9 mouse cellular contexts compared by ENCODE assay signal in the genomic region with DNA sequence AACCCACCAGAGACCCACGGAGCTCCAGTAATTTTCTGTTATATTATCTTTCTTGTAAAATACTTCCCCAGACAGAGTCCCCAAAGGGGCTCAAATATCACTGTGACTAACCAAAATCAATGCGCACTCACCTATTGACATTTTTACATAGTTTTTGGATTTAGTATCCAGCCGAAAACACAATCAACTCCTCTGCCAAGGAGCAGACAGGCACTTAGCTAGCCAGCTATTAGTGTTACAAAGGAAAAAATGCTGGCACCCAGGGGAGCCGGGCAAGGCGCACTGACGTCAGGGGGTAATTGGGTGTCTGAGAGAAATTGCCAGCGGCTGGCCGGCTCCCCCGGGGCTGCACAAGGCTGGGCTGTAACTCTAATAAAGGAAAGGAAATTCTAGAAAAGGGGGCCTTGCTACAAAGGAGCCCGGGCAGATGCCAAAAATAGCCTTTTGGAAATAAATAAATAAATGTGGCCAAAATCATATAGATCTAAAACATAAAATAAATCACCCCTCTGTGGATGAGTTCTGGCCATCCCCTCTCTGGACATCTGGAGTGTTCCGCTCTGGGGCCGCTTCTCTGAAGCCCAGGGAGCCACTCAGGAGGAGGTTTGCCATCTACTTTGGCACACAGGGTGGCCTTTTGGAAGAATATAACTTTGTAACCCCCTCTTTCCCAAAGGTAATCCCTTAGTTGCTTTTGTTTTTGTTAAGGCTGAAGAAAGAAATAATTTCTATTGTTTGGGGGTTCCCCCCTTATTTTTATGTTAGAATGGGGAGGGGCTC.
DNase-seq lines count a peak whose midpoint lies in the region; ATAC-seq and TF ChIP-seq lines count a peak whose summit lies in the region.
"Had no signal": no experiment of that assay in that cellular context is flagged by ENCODE, and none has a peak within 500 bp of the region (broad histone marks: within the 10 kb centered on the region; RNA-seq: fewer than 3 reads in every experiment).

No protein-coding gene starts in this region.

- TF ChIP-seq CTCF in stomach, postnatal 0 days (IDR thresholded peaks at IDR 0.05; ENCODE audit: low read depth), result no peak
- TF ChIP-seq CTCF in cerebellum, adult 2 months (IDR thresholded peaks at IDR 0.05; ENCODE audit: borderline replicate concordance, insufficient read depth, low read depth, low read length), result no peak

- no peak for TF ChIP-seq EP300 in stomach, postnatal 0 days (optimal IDR thresholded peaks at IDR 0.05)

- H3K4me2 ChIP-seq in stomach, embryonic 14.5 days (replicated peaks; ENCODE audit: low read depth, low read length), result no peak overlapping the region
- H3K4me2 ChIP-seq in stomach, postnatal 0 days (replicated peaks; ENCODE audit: low read depth), result no peak overlapping the region
- H3K4me2 ChIP-seq in hindbrain, embryonic 11.5 days (replicated peaks; ENCODE audit: low read depth, low read length), result no peak overlapping the region
- H3K4me2 ChIP-seq in intestine, embryonic 15.5 days (replicated peaks), result no peak overlapping the region

- H3K27me3 ChIP-seq in stomach, embryonic 14.5 days (ENCODE audit: control insufficient read depth, insufficient read depth, low read length), result no peaks in the 10 kb centered on the region
- no peaks in the 10 kb centered on the region for H3K27me3 ChIP-seq in stomach, postnatal 0 days (ENCODE audit: control insufficient read depth, insufficient read depth, low read length)
- no peaks in the 10 kb centered on the region for H3K27me3 ChIP-seq in hindbrain, embryonic 11.5 days (ENCODE audit: control insufficient read depth, insufficient read depth, low read length)
- no peaks in the 10 kb centered on the region for H3K27me3 ChIP-seq in cerebellum, adult 2 months (ENCODE audit: control insufficient read depth, insufficient read depth, low read length)
- H3K27me3 ChIP-seq in intestine, embryonic 15.5 days (replicated peaks), result no peaks in the 10 kb centered on the region

- no peaks in the 10 kb centered on the region for H3K9me3 ChIP-seq in stomach, embryonic 14.5 days (ENCODE audit: control insufficient read depth, low read depth, low read length)
- H3K9me3 ChIP-seq in stomach, postnatal 0 days (ENCODE audit: control insufficient read depth, low read length), result no peaks in the 10 kb centered on the region
- no peaks in the 10 kb centered on the region for H3K9me3 ChIP-seq in hindbrain, embryonic 11.5 days (ENCODE audit: control insufficient read depth, low read length)
- no peaks in the 10 kb centered on the region for H3K9me3 ChIP-seq in intestine, embryonic 15.5 days

- H3K36me3 ChIP-seq in stomach, embryonic 14.5 days (ENCODE audit: control insufficient read depth, insufficient read depth, low read length), result no peaks in the 10 kb centered on the region
- H3K36me3 ChIP-seq in stomach, postnatal 0 days (ENCODE audit: control insufficient read depth, insufficient read depth, low read length), result no peaks in the 10 kb centered on the region
- no peaks in the 10 kb centered on the region for H3K36me3 ChIP-seq in hindbrain, embryonic 11.5 days (ENCODE audit: control insufficient read depth, insufficient read depth, low read length)
- no peaks in the 10 kb centered on the region for H3K36me3 ChIP-seq in intestine, embryonic 15.5 days

- H3K4me1 ChIP-seq in stomach, embryonic 14.5 days (ENCODE audit: control insufficient read depth, insufficient read depth, low read length), result peaks cover 67% of the 10 kb centered on the region
- peaks cover 6% of the 10 kb centered on the region for H3K4me1 ChIP-seq in stomach, postnatal 0 days (replicated peaks; ENCODE audit: control insufficient read depth, insufficient read depth)
- peaks cover 68% of the 10 kb centered on the region for H3K4me1 ChIP-seq in hindbrain, embryonic 11.5 days (replicated peaks; ENCODE audit: control insufficient read depth, insufficient read depth, low read length)
- no peaks in the 10 kb centered on the region for H3K4me1 ChIP-seq in cerebellum, adult 2 months (ENCODE audit: control insufficient read depth, insufficient read depth, low read length)
- H3K4me1 ChIP-seq in intestine, embryonic 15.5 days (replicated peaks), result peaks cover 38% of the 10 kb centered on the region

- no peak overlapping the region for H3K9ac ChIP-seq in stomach, embryonic 14.5 days (replicated peaks; ENCODE audit: low read depth, low read length)
- no peak overlapping the region for H3K9ac ChIP-seq in stomach, postnatal 0 days (ENCODE audit: low read length)
- peak overlapping the region; percentile 33; the same call in 1 of the 2 replicates for H3K9ac ChIP-seq in hindbrain, embryonic 11.5 days (ENCODE audit: low read depth, low read length)
- H3K9ac ChIP-seq in intestine, embryonic 15.5 days, result no peak overlapping the region

- 45% methylated on average over 12 of the region's 12 CpGs for WGBS in stomach, embryonic 14.5 days
- whole genome bisulfite sequencing in stomach, postnatal 0 days, result 55% methylated on average over 12 of the region's 12 CpGs
- WGBS in hindbrain, embryonic 11.5 days, result 17% methylated on average over 12 of the region's 12 CpGs
- 85% methylated on average over 12 of the region's 12 CpGs for WGBS in cerebellum, adult 2 months
- 52% methylated on average over 12 of the region's 12 CpGs for WGBS in intestine, embryonic 15.5 days

- ATAC-seq in stomach, embryonic 14.5 days (ENCODE audit: insufficient number of reproducible peaks, insufficient read depth, low FRiP score, low read depth), result no peak
- no peak for ATAC-seq in stomach, postnatal 0 days (ENCODE audit: low FRiP score, low TSS enrichment)
- ATAC-seq in hindbrain, embryonic 11.5 days (ENCODE audit: low FRiP score), result no peak
- ATAC-seq in intestine, embryonic 15.5 days, result no peak

- H3K4me3 ChIP-seq in stomach, embryonic 14.5 days (ENCODE audit: low read depth, low read length), result no peak overlapping the region
- H3K4me3 ChIP-seq in stomach, postnatal 0 days (ENCODE audit: low read depth, low read length), result no peak overlapping the region
- no peak overlapping the region for H3K4me3 ChIP-seq in hindbrain, embryonic 11.5 days (ENCODE audit: low read depth, low read length)
- no peak overlapping the region for H3K4me3 ChIP-seq in cerebellum, adult 2 months (replicated peaks; ENCODE audit: insufficient read depth, low read depth, low read length)
- H3K4me3 ChIP-seq in intestine, embryonic 15.5 days (replicated peaks), result no peak overlapping the region

- 0 out of 2 replicates have a peak overlapping the region, but pooled peaks have one; percentile 6 for H3K27ac ChIP-seq in stomach, embryonic 14.5 days (ENCODE audit: low read length)
- no peak overlapping the region for H3K27ac ChIP-seq in stomach, postnatal 0 days (replicated peaks)
- H3K27ac ChIP-seq in hindbrain, embryonic 11.5 days (ENCODE audit: low read depth, low read length), result peak overlapping the region; percentile 95
- H3K27ac ChIP-seq in cerebellum, adult 2 months (ENCODE audit: insufficient read depth, low read length), result no peak overlapping the region
- H3K27ac ChIP-seq in intestine, embryonic 15.5 days, result no peak overlapping the region

- no peak for TF ChIP-seq POLR2A in cerebellum, adult 2 months (IDR thresholded peaks at IDR 0.05; ENCODE audit: borderline replicate concordance, insufficient read depth, low read length)

- no peak for DNase-seq in stomach, postnatal 0 days (ENCODE audit: low spot score)
- peak; percentile 55 for DNase-seq in hindbrain, embryonic 11.5 days (ENCODE audit: low spot score)
- peak; percentile 73 to 88 for DNase-seq in lung, postnatal 4 days
- no peak for DNase-seq in cerebellum, adult 2 months
- DNase-seq in thymus, postnatal 0 days (ENCODE audit: low spot score), result no peak
- no peak for DNase-seq in layer of hippocampus, postnatal 36 days
- DNase-seq: gastrocnemius, postnatal 36 days had no signal

Comparison
In these comparisons a context has a peak if more than half of its experiments do, and no peak if none do; other contexts are left out.
1. H3K27ac ChIP-seq: peak in stomach, embryonic 14.5 days (single experiment) and hindbrain, embryonic 11.5 days (single experiment); none in stomach, postnatal 0 days (single experiment), cerebellum, adult 2 months (single experiment) and intestine, embryonic 15.5 days (single experiment).
2. DNase-seq: peak in hindbrain, embryonic 11.5 days (single experiment) and lung, postnatal 4 days (2 of 2); none in stomach, postnatal 0 days (single experiment), cerebellum, adult 2 months (0 of 2), thymus, postnatal 0 days (single experiment) and layer of hippocampus, postnatal 36 days (0 of 2).